Mouse (Mus musculus) lung, embryonic 14.5 days (tissue): ENCODE results near the gene Zmiz1. TPM values are rescaled to one million over a fixed set of nuclear protein-coding genes. Genes with fewer than 3 reads are reported as not detected.
A peak's percentile ranks its signal among the peaks of the same experiment; 100 is the strongest.

ENCODE experiments used
- ATAC-seq: fragments of 200-750 bp; cut with Nextera tagmentation; 2 replicates; pipeline ENCODE4 v1.8.0; 2017; ENCODE audit warnings: mild to moderate bottlenecking, moderate TSS enrichment, moderate library complexity; ENCODE audit not compliant: insufficient read depth
- DNase-seq: peaks from one replicate; pipeline ENCODE4 v3.0.0-alpha.2; 2015
- H3K27ac ChIP-seq: fragments of 300-500 bp; sonication (generic); 2 replicates; pipeline ENCODE4 v1.5.1; 2014; ENCODE audit warnings: low read depth, mild to moderate bottlenecking, moderate library complexity
- H3K27me3 ChIP-seq: fragments of 300-500 bp; sonication (generic); 2 replicates; pipeline ENCODE4 v1.6.1; 2014; ENCODE audit warnings: low read length, control low read depth; ENCODE audit not compliant: insufficient read depth
- H3K36me3 ChIP-seq: fragments of 300-500 bp; sonication (generic); 2 replicates; pipeline ENCODE4 v1.6.1; 2014; ENCODE audit warnings: control low read depth; ENCODE audit not compliant: insufficient read depth
- H3K4me1 ChIP-seq: fragments of 300-500 bp; sonication (generic); 2 replicates; pipeline ENCODE4 v1.6.1; 2014; ENCODE audit warnings: antibody characterized with exemption, control low read depth; ENCODE audit not compliant: insufficient read depth
- H3K4me2 ChIP-seq: fragments of 300-500 bp; sonication (generic); 2 replicates; pipeline ENCODE4 v1.6.1; 2014; ENCODE audit warnings: mild to moderate bottlenecking
- H3K4me3 ChIP-seq: fragments of 300-500 bp; sonication (generic); 2 replicates; pipeline ENCODE4 v1.5.1; 2014; ENCODE audit warnings: low read depth, low read length
- H3K9ac ChIP-seq: fragments of 300-500 bp; sonication (generic); 2 replicates; pipeline ENCODE4 v1.6.1; 2014
- H3K9me3 ChIP-seq: fragments of 300-500 bp; sonication (generic); 2 replicates; pipeline ENCODE4 v1.6.1; 2016; ENCODE audit warnings: low read depth, low read length, control low read depth
- CTCF ChIP-seq: IDR thresholded peaks from 2 replicates; pipeline ENCODE4 v1.5.1; 2016; ENCODE audit warnings: antibody characterized with exemption, low read depth
- WGBS: fragments of 180-500 bp; shearing (Covaris S2); extraction: QIAGEN DNeasy Blood & Tissue Kit; methylation state at CpG from one replicate; pipeline ENCODE4 v1.1.7; 2014; 5-methylcytosine and 5-hydroxymethylcytosine counted together
- polyA plus RNA-seq: library from polyadenylated mRNA; unstranded; fragments of >200 nt; fragmentation: Nextera tagmentation; extraction: Ambion mirVana; gene quantifications from 2 replicates; pipeline ENCODE4 v1.2.1, GENCODE M21; 2014

Zmiz1 gene
- polyA plus RNA-seq, 1 experiment from 2014 or later: 33.5 TPM

DNA sequence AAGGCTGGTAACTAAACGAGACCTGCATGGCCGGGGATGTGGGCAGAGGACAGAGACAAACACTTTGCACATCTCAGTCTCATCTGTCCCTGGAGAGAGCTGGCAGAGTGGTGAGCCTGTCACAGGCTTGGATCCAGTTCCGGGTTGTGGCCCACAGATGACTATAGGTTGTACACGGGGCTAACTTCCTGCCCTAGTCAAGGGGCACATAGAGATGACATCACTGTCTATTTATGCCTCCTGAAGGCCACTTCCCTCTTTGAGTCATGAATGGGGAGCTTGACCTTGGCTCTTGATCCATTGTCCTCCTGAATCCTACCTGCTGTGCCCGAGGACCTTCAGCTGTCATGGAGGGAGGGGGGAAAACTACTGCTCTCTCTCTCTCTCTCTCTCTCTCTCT lies 25.1 kb downstream of the Zmiz1 start:
- 40% methylated on average over 5 of the region's 5 CpGs for WGBS
- Histone ChIP-seq H3K27ac (no peak overlapping the region), H3K27me3 (no peaks in the 10 kb centered on the region), H3K4me2 (no peak overlapping the region), H3K9me3 (no peaks in the 10 kb centered on the region), H3K9ac (no peak overlapping the region), H3K4me3 (no peak overlapping the region), H3K36me3 (no peaks in the 10 kb centered on the region), H3K4me1 (peaks cover 46% of the 10 kb centered on the region)
- ATAC-seq: no peak
- no peak for TF ChIP-seq CTCF
- DNase-seq: peak; percentile 45

DNA sequence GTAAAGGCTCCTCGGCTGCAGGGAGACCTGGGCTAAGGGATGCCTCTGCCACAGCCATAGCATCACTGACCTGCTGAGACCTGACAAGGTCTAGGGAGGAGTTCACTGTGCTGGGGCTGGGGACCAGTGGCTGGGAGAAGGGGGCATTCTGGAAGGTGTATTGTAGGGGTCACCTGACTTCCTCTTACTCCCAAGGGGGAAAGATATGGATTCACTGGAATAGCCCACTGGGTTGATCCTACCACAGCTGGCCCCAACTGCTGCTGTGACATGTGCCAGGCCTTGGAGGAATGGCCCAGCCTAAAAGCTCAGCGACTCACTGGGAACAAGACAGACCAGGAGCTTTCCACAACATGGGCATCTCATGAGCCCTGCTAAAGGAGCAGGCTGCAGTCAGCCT lies 27.2 kb downstream of the Zmiz1 start:
- WGBS: 75% methylated on average over 2 of the region's 2 CpGs
- H3K4me2 ChIP-seq: no peak overlapping the region

DNA sequence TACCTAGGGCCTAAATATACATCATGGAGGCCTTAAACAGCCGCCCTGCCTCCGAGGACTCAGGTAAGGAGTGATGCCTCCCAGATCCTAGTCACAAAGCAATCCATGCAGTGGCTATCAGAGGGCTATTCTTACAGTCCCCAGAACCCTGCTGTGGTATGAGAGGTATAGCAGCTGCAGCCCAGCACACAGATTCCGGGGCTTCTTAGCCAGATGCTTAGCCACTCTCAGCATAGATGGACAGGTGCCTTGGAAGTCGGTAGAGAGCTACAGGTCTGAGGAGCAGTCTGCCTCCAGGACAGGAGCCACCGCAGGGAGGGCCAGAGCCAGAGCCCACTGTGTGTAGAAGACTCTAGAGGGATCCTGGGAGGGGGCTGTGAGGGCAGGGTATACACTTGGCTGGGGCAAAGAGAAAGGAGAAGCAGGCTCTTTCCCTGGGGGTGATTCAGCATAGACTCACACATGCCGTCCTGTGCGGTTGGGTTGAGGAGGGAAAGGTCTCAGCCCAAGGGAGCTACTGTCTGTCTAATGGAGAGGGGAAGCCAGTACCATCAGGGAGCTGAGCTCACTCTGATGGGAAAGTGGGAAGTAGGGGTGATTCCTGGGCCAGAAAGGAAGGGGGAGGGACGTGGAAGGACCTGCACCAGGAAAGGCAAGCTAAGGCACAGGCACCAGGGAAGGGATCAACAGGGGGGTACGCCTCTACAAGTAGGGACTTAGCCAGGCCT lies 27.9 kb downstream of the Zmiz1 start:
- Histone ChIP-seq H3K9me3 (no peaks in the 10 kb centered on the region), H3K27me3 (no peaks in the 10 kb centered on the region), H3K4me3 (no peak overlapping the region), H3K4me2 (no peak overlapping the region), H3K9ac (no peak overlapping the region), H3K27ac (0 out of 2 replicates have a peak overlapping the region, but pooled peaks have one; percentile 66), H3K4me1 (peaks cover 32% of the 10 kb centered on the region; the same call in 1 of the 2 replicates), H3K36me3 (no peaks in the 10 kb centered on the region)
- WGBS: 62% methylated on average over 9 of the region's 9 CpGs
- TF ChIP-seq CTCF: no peak
- ATAC-seq (no peak), DNase-seq (no peak)

More for the DNA sequence above, 27.2 kb downstream of the Zmiz1 start:
- Histone ChIP-seq H3K9ac (no peak overlapping the region), H3K36me3 (no peaks in the 10 kb centered on the region), H3K27me3 (no peaks in the 10 kb centered on the region), H3K4me1 (peaks cover 37% of the 10 kb centered on the region), H3K4me3 (no peak overlapping the region), H3K27ac (no peak overlapping the region), H3K9me3 (no peaks in the 10 kb centered on the region)
- ATAC-seq (no peak), DNase-seq (no peak)
- TF ChIP-seq CTCF: no peak

DNA sequence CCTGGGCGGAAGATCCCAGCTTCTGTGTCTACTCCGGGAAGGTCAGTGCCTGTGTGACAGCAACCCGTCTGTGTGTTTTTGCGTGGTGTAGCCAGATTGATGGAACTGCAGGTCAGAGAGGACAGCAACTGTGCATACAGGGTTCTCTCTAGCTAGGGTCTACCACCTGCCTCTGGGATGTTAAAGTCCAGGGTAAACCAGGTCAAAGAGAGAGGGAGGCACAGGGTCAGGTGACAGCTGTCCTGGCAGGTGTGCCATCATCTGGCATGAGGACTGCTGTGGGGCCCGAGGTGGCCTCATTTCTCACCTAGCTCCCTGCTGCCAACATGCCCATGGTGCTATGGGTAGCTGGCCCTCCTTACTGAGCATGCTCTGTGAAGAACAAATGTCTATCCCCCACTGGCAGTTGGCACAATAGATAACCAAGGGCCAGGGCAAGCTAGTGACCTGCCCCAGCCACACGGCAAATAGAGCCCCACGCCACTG lies 28.5 kb downstream of the Zmiz1 start:
- Histone ChIP-seq H3K4me1 (peaks cover 34% of the 10 kb centered on the region), H3K9me3 (no peaks in the 10 kb centered on the region), H3K36me3 (no peaks in the 10 kb centered on the region), H3K4me2 (no peak overlapping the region), H3K4me3 (no peak overlapping the region), H3K27ac (peak overlapping the region; percentile 66; the same call in 1 of the 2 replicates), H3K9ac (no peak overlapping the region), H3K27me3 (no peaks in the 10 kb centered on the region)
- no peak for DNase-seq
- WGBS: 50% methylated on average over 7 of the region's 7 CpGs
- TF ChIP-seq CTCF: no peak
- ATAC-seq: no peak

DNA sequence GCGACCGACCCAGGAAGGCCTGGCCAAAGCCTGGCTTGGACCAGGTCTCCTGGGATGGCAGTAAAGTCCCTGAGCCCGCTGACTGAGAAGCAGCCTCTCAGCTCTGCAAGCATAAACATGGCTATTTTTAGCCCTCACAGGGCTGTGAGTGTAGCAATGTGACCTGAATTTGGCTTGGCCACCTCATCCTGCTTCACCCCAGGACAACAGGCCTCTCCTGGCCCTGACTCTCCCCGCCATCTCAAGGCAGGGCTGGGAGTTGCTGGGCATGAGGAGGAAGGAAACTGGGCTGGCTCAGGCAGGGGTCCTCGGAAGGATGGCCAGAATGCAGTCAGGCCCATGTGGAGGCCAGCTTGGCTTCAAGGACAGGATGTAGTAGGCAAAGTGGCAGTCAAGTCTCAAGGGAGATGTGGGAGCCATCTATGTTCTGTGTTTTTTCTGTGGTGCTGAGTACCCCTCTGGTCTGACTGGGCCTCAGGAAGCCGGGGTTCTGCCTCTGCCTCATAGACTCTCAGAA lies 29.2 kb downstream of the Zmiz1 start:
- TF ChIP-seq CTCF: no peak
- no peaks in the 10 kb centered on the region for H3K36me3 ChIP-seq
- no peak overlapping the region for H3K4me2 ChIP-seq
- H3K27ac ChIP-seq: peak overlapping the region; percentile 66
- no peaks in the 10 kb centered on the region for H3K9me3 ChIP-seq
- no peaks in the 10 kb centered on the region for H3K27me3 ChIP-seq
- DNase-seq: peak; percentile 63
- H3K4me1 ChIP-seq: peaks cover 41% of the 10 kb centered on the region
- no peak overlapping the region for H3K4me3 ChIP-seq
- peak; percentile 9; the same call in 1 of the 2 replicates for ATAC-seq
- H3K9ac ChIP-seq: no peak overlapping the region
- 54% methylated on average over 6 of the region's 6 CpGs for WGBS

DNA sequence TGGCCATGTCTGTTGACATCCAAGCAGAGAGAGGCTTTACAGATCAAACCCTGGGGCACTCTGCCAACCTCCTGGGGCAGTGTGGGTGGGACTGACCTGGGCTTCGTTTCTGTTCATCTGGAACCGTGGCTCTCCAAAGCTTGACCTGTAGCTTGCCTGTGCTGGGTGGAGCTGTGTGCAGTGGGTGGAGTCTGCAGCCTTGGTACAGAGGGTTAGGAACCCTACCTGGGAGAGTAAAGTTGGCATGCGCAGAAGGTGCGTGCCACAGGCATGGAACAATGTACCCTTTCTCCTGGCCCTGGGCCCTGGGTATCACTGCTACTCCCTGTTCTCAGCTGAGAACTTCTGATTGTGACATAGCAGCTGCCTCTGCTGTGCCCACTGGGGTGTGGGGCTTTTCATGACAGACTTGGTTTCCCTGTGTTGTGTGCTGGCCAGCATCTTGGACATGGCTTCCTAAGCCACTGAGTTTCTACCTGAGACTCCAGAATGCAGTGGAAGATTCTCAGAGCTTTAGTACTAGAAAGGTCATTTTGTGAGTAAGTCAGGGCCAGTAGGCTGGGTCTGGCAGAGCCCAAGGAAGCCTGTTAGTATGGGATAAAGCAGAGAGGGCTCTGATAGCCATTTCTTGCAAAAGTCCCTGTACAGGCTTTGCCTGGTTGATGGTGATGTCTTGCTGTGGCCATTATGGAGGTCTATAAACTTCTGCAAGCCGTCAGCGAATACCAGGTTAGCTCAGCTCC lies 30.5 kb downstream of the Zmiz1 start:
- ATAC-seq (no peak), DNase-seq (no peak)
- Histone ChIP-seq H3K9ac (no peak overlapping the region), H3K4me2 (no peak overlapping the region), H3K27ac (no peak overlapping the region; the same call in 1 of the 2 replicates), H3K36me3 (no peaks in the 10 kb centered on the region), H3K4me3 (no peak overlapping the region), H3K4me1 (peaks cover 44% of the 10 kb centered on the region), H3K9me3 (no peaks in the 10 kb centered on the region), H3K27me3 (no peaks in the 10 kb centered on the region)
- no peak for TF ChIP-seq CTCF
- 67% methylated on average over 6 of the region's 6 CpGs for WGBS

DNA sequence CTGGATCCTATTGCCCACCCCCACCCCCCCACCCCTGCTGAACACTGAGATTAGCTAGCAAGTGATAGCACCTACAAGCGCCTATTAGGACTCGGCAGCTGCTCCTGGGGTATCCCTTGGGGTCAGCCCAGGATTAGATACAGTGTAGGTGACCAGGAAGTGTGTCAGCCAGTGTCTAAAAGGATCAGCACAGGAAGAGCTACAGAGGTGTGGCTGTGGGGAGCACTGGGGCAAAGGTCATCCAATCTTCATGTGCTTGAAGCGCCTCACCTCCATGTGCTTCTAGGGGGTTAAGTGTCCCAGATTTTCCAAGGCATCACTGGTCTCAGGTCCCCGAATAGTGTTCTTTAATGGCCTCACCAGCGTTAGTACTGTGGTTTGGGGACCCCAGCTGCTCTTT lies 33.0 kb downstream of the Zmiz1 start:
- ATAC-seq (no peak), DNase-seq (no peak)
- no peak overlapping the region for H3K4me3 ChIP-seq
- H3K27me3 ChIP-seq: no peaks in the 10 kb centered on the region
- 81% methylated on average over 5 of the region's 5 CpGs for WGBS
- no peak for TF ChIP-seq CTCF
- no peak overlapping the region for H3K9ac ChIP-seq
- no peak overlapping the region for H3K27ac ChIP-seq
- peaks cover 36% of the 10 kb centered on the region for H3K4me1 ChIP-seq
- H3K36me3 ChIP-seq: no peaks in the 10 kb centered on the region
- no peak overlapping the region for H3K4me2 ChIP-seq
- no peaks in the 10 kb centered on the region for H3K9me3 ChIP-seq
